Mouse (Mus musculus): ENCODE results near the gene Dnase2b.

GRCm38 (mm10) chr3:146659321-146659720 is 43.9 kb upstream of the Dnase2b start:
- TF ChIP-seq EP300 (optimal IDR thresholded peaks at IDR 0.05) (no peak), CTCF (IDR thresholded peaks at IDR 0.05; ENCODE audit: low read depth) (no peak)
